Mouse (Mus musculus) right cerebral cortex, adult 2 months (tissue): ENCODE measurements around the gene Ccser1.

Source experiments
- DNase-seq, 2 experiments: peaks; one replicate each; pipeline ENCODE4 v3.0.0; 2021 to 2022; ENCODE audit warnings: low spot score in 2 of 2

The Ccser1 gene

GRCm38 (mm10) chr6:61296188-61297037 is 116.3 kb downstream of the Ccser1 start:
- peak; percentile 17 to 19 for DNase-seq

GRCm38 (mm10) chr6:61300441-61300840 is 120.3 kb downstream of the Ccser1 start:
- no peak for DNase-seq

- no peak for DNase-seq
These were observed 120.9 kb downstream of the Ccser1 start for GRCm38 (mm10) chr6:61300975-61301374.

- DNase-seq = no peak
These were observed 121.5 kb downstream of the Ccser1 start for GRCm38 (mm10) chr6:61301631-61302030.

- DNase-seq = no peak
These were observed 131.4 kb downstream of the Ccser1 start for GRCm38 (mm10) chr6:61311324-61312091.

GRCm38 (mm10) chr6:61315884-61316601 is 135.9 kb downstream of the Ccser1 start:
- peak; percentile 58 to 71 for DNase-seq

- DNase-seq = no peak
These were observed 140.7 kb downstream of the Ccser1 start for GRCm38 (mm10) chr6:61320842-61321241.

- no peak for DNase-seq
These were observed 142.2 kb downstream of the Ccser1 start for GRCm38 (mm10) chr6:61322328-61322727.

- no peak for DNase-seq
These were observed 146.0 kb downstream of the Ccser1 start for GRCm38 (mm10) chr6:61326131-61326530.

GRCm38 (mm10) chr6:61328981-61329380 is 148.9 kb downstream of the Ccser1 start:
- no peak for DNase-seq

GRCm38 (mm10) chr6:61329593-61330540 is 149.7 kb downstream of the Ccser1 start:
- DNase-seq = no peak

GRCm38 (mm10) chr6:61334466-61334865 is 154.3 kb downstream of the Ccser1 start:
- no peak for DNase-seq

GRCm38 (mm10) chr6:61347045-61347838 is 167.1 kb downstream of the Ccser1 start:
- peak; percentile 41 to 52 for DNase-seq

- no peak for DNase-seq
These were observed 183.6 kb downstream of the Ccser1 start for GRCm38 (mm10) chr6:61363722-61364121.

- DNase-seq = peak; percentile 8 to 11
These were observed 202.4 kb downstream of the Ccser1 start for GRCm38 (mm10) chr6:61382526-61382925.

- DNase-seq = no peak
These were observed 202.9 kb downstream of the Ccser1 start for GRCm38 (mm10) chr6:61382991-61383390.

- DNase-seq = no peak
These were observed 206.9 kb downstream of the Ccser1 start for GRCm38 (mm10) chr6:61387046-61387445.

- DNase-seq = no peak
These were observed 247.4 kb downstream of the Ccser1 start for GRCm38 (mm10) chr6:61427490-61427889.

- DNase-seq = no peak
These were observed 251.0 kb downstream of the Ccser1 start for GRCm38 (mm10) chr6:61430881-61431725.

GRCm38 (mm10) chr6:61431726-61431984 is 251.5 kb downstream of the Ccser1 start:
- no peak for DNase-seq
